Mouse (Mus musculus) T-cell, adult 2 months (primary cell): ENCODE measurements around the gene Aasdh.
A peak's percentile ranks its signal among the peaks of the same experiment; 100 is the strongest.
"Not testable (repeated sequence)": the region's sequence is repeated elsewhere in the genome, so short reads cannot be mapped to it uniquely, and the experiment has no call there.

ENCODE experiments used
- DNase-seq: peaks from one replicate; pipeline ENCODE4 v3.0.0; 2022; ENCODE audit warnings: low spot score

The Aasdh gene

GRCm38 (mm10) chr5:76905405-76906154 is at the start of gene Aasdh:
Gene Aasdh, minus strand, starts transcription at chr5:76905514.
- peak; percentile 95 for DNase-seq

- DNase-seq: no peak
These were observed 49.1 kb upstream of the Aasdh start for GRCm38 (mm10) chr5:76954271-76954900.

- DNase-seq: no peak
These were observed 48.5 kb upstream of the Aasdh start for GRCm38 (mm10) chr5:76953794-76954193.

- DNase-seq: no peak
These were observed 47.1 kb upstream of the Aasdh start for GRCm38 (mm10) chr5:76952112-76953040.

- DNase-seq: peak; percentile 98
These were observed 46.1 kb upstream of the Aasdh start, which contains the start of the genes Paics and Ppat for GRCm38 (mm10) chr5:76951106-76952027. Gene Paics, plus strand, starts transcription at chr5:76951307. Gene Ppat, minus strand, starts transcription at chr5:76951578.

- no peak for DNase-seq
These were observed 45.2 kb upstream of the Aasdh start for GRCm38 (mm10) chr5:76950343-76951105.

- no peak for DNase-seq
These were observed 42.4 kb upstream of the Aasdh start for GRCm38 (mm10) chr5:76947758-76948157.

- DNase-seq: no peak
These were observed 41.8 kb upstream of the Aasdh start for GRCm38 (mm10) chr5:76947142-76947541.

- no peak for DNase-seq
These were observed 40.3 kb upstream of the Aasdh start for GRCm38 (mm10) chr5:76945678-76946033.

- DNase-seq: no peak
These were observed 39.8 kb upstream of the Aasdh start for GRCm38 (mm10) chr5:76944965-76945677.

GRCm38 (mm10) chr5:76942505-76942904 is 37.2 kb upstream of the Aasdh start:
- DNase-seq: no peak

GRCm38 (mm10) chr5:76941975-76942374 is 36.7 kb upstream of the Aasdh start:
- DNase-seq: no peak

- no peak for DNase-seq
These were observed 34.4 kb upstream of the Aasdh start for GRCm38 (mm10) chr5:76939717-76940116.

- no peak for DNase-seq
These were observed 24.0 kb upstream of the Aasdh start for GRCm38 (mm10) chr5:76929180-76929877.

GRCm38 (mm10) chr5:76928124-76928832 is 23.0 kb upstream of the Aasdh start:
- DNase-seq: no peak

GRCm38 (mm10) chr5:76924296-76924695 is 19.0 kb upstream of the Aasdh start:
- DNase-seq: no peak

GRCm38 (mm10) chr5:76923428-76923827 is 18.1 kb upstream of the Aasdh start:
- no peak for DNase-seq

GRCm38 (mm10) chr5:76922833-76923232 is 17.5 kb upstream of the Aasdh start:
- DNase-seq: no peak

GRCm38 (mm10) chr5:76912522-76912921 is 7.2 kb upstream of the Aasdh start:
- not testable (repeated sequence) for DNase-seq
